Mouse (Mus musculus): ENCODE data around the gene Bin2.

DNA sequence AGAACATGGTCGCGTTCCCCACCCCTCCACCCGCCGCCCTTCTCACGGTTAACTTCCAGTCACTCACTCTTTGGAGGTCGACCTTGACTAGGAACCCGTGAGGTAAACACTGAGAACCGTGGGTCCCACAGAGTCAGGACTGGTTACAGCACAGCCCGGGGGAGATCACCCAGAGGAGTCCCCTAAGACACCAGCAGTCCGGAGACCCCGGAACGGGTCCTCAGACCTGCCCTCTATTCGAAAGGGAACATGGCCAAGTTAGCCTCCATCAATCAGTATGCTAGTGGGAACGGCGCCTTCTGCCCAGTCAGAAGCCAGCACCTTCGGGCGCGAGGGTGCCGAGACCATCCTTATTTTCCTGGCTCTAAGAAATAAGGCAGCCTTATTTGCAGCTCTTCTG, 53.1 kb downstream of the Bin2 start:
- TF ChIP-seq POLR2A (IDR thresholded peaks at IDR 0.05; ENCODE audit: insufficient read depth, low read depth, low read length) (no peak), CTCF (IDR thresholded peaks at IDR 0.05) (no peak), EP300 (IDR thresholded peaks at IDR 0.05; ENCODE audit: insufficient read depth, low read depth, low read length) (no peak)

Measured in heart, adult 2 months (tissue).